Mouse (Mus musculus): Measurements from ENCODE around the gene Gm11568.
"Not testable (repeated sequence)": the region's sequence is repeated elsewhere in the genome, so short reads cannot be mapped to it uniquely, and the experiment has no call there.

DNA sequence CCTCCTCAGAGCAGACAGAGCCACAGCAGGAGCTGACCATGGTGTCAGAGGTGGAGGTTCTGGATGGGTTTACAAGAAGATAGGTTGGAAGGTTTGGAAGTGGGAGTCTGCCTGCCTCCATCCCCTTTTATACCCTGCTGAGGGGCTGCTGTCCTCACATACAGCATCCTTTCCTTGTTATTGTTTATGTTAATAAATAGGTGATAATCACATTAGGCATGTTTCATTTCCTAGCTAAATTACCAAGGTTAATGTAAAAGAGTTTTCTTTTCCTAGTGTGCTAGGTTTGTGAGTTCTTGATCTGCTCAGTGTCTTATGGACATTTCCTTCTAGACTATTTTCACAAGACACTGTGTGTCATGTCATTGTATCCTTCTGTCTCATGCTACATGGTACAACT is 47.9 kb upstream of the Gm11568 start, which contains the start of gene Krtap4-13:
- not testable (repeated sequence) for TF ChIP-seq CTCF (IDR thresholded peaks at IDR 0.05; ENCODE audit: insufficient read depth, low read length); POLR2A (IDR thresholded peaks at IDR 0.05; ENCODE audit: borderline replicate concordance, extremely low read depth, low read depth, low read length)

Data from lung, adult 2 months (tissue).